Mouse (Mus musculus): ENCODE measurements at regions not wholly inside any gene's neighbourhood (a gene's known extent, or its start where the extent isn't known, plus 50 kb on each side); places are given as distances from the start of the nearest gene placed in this dataset.

DNA sequence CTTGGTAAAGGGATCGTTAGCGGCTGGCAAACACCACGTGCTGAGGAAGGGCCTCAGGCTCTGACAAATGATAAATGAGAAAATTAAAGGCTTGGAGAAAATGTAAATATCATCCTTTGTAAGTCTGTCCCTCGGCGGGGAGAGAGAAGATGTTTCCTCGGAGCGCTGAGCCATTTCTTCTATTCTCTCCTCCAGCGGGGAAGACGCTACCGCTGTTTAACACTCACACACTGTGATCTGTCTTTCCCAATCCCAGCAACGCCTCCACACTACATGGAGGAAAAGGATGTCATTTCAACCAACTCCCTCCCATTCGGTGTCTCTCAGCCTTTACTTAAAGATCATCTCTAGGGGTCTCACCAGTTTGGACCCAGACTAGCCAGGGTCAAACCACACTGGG, 239.0 kb downstream of the Prex1 start:
- TF ChIP-seq CTCF (IDR thresholded peaks at IDR 0.05; ENCODE audit: insufficient read depth, low read length) (no peak), POLR2A (IDR thresholded peaks at IDR 0.05; ENCODE audit: borderline replicate concordance, extremely low read depth, low read depth, low read length) (no peak)
